Mouse (Mus musculus): ENCODE results near the gene Hist1h2bf. TPM values are rescaled to one million over a fixed set of nuclear protein-coding genes. Genes with fewer than 3 reads are reported as not detected.
"Not testable (repeated sequence)": the region's sequence is repeated elsewhere in the genome, so short reads cannot be mapped to it uniquely, and the experiment has no call there.

Gene Hist1h2bf
- polyA plus RNA-seq, 1 experiment, result 5.7 TPM

DNA sequence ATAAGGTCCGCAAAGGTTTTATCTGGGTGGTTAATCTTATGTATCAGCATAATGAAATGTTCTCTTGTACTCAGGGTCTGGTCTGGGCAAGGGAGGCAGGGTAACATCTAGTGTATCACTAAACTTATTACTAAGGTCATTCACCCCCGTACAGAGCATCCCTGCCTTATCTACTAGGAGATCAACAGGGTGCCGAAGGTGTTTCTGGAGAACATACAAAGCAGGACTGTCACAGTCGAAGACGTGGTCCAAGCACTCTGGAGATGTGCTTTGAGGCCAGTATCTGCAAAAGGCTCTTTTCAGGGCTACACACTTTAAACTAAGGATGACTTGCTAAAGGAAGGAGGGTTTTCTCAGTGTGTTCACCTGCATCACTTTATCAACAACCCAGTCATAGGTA, 27.3 kb downstream of the Hist1h2bf start:
- no peaks in the 10 kb centered on the region for H3K4me1 ChIP-seq (ENCODE audit: control insufficient read depth, insufficient read depth, low read length)
- H3K4me3 ChIP-seq (ENCODE audit: insufficient read depth, low read length), result no peak overlapping the region
- H3K27ac ChIP-seq (ENCODE audit: insufficient read depth, low read length), result no peak overlapping the region
- TF ChIP-seq CTCF (IDR thresholded peaks at IDR 0.05; ENCODE audit: borderline replicate concordance, insufficient read depth, low read length) (no peak), POLR2A (IDR thresholded peaks at IDR 0.05; ENCODE audit: low read depth, low read length) (no peak)

- not testable (repeated sequence) for H3K4me1 ChIP-seq (ENCODE audit: control insufficient read depth, insufficient read depth, low read length)
- Histone ChIP-seq H3K4me3 (ENCODE audit: insufficient read depth, low read length) (peak overlapping the region; percentile 47), H3K27ac (ENCODE audit: insufficient read depth, low read length) (peak overlapping the region; percentile 73)
Measured at GRCm38 (mm10) chr13:23544787-23545120, 29.2 kb downstream of the Hist1h2bf start.

GRCm38 (mm10) chr13:23543965-23544786, 29.8 kb downstream of the Hist1h2bf start, which contains the start of gene Hist1h3f:
Gene Hist1h3f, plus strand, starts transcription at chr13:23544052.
- no peak for TF ChIP-seq CTCF (IDR thresholded peaks at IDR 0.05; ENCODE audit: borderline replicate concordance, insufficient read depth, low read length)
- TF ChIP-seq POLR2A (IDR thresholded peaks at IDR 0.05; ENCODE audit: low read depth, low read length), result peak; percentile 96
- Histone ChIP-seq H3K4me3 (ENCODE audit: insufficient read depth, low read length) (peak within 1 kb of the TSS; percentile 54), H3K27ac (ENCODE audit: insufficient read depth, low read length) (peak within 1 kb of the TSS; percentile 79), H3K4me1 (ENCODE audit: control insufficient read depth, insufficient read depth, low read length) (no peaks in the 10 kb centered on the region)

GRCm38 (mm10) chr13:23542999-23543607, 30.9 kb downstream of the Hist1h2bf start, which contains the start of gene Hist1h2bh:
Gene Hist1h2bh, minus strand, starts transcription at chr13:23543392.
- H3K27ac ChIP-seq (ENCODE audit: insufficient read depth, low read length), result peak within 1 kb of the TSS; percentile 79
- TF ChIP-seq POLR2A (IDR thresholded peaks at IDR 0.05; ENCODE audit: low read depth, low read length), result peak; percentile 95
- H3K4me3 ChIP-seq (ENCODE audit: insufficient read depth, low read length), result peak within 1 kb of the TSS; percentile 54
- H3K4me1 ChIP-seq (ENCODE audit: control insufficient read depth, insufficient read depth, low read length), result not testable (repeated sequence)

GRCm38 (mm10) chr13:23542225-23542980, 31.6 kb downstream of the Hist1h2bf start:
- TF ChIP-seq POLR2A (IDR thresholded peaks at IDR 0.05; ENCODE audit: low read depth, low read length), result peak; percentile 46; the same call in 1 of the 2 replicates
- not testable (repeated sequence) for H3K4me1 ChIP-seq (ENCODE audit: control insufficient read depth, insufficient read depth, low read length)
- peak overlapping the region; percentile 70 for H3K27ac ChIP-seq (ENCODE audit: insufficient read depth, low read length)
- peak overlapping the region; percentile 54 for H3K4me3 ChIP-seq (ENCODE audit: insufficient read depth, low read length)

GRCm38 (mm10) chr13:23541497-23541896, 32.5 kb downstream of the Hist1h2bf start:
- H3K4me1 ChIP-seq (ENCODE audit: control insufficient read depth, insufficient read depth, low read length), result peaks cover 3% of the 10 kb centered on the region
- H3K27ac ChIP-seq (ENCODE audit: insufficient read depth, low read length), result no peak overlapping the region
- no peak for TF ChIP-seq POLR2A (IDR thresholded peaks at IDR 0.05; ENCODE audit: low read depth, low read length)
- H3K4me3 ChIP-seq (ENCODE audit: insufficient read depth, low read length), result no peak overlapping the region

- not testable (repeated sequence) for H3K4me1 ChIP-seq (ENCODE audit: control insufficient read depth, insufficient read depth, low read length)
Measured at GRCm38 (mm10) chr13:23539821-23540220, 34.2 kb downstream of the Hist1h2bf start.

GRCm38 (mm10) chr13:23538249-23538648, 35.7 kb downstream of the Hist1h2bf start:
- peaks cover 3% of the 10 kb centered on the region for H3K4me1 ChIP-seq (ENCODE audit: control insufficient read depth, insufficient read depth, low read length)
- no peak for TF ChIP-seq CTCF (IDR thresholded peaks at IDR 0.05; ENCODE audit: borderline replicate concordance, insufficient read depth, low read length)
- TF ChIP-seq POLR2A (IDR thresholded peaks at IDR 0.05; ENCODE audit: low read depth, low read length), result no peak
- no peak overlapping the region for H3K4me3 ChIP-seq (ENCODE audit: insufficient read depth, low read length)
- H3K27ac ChIP-seq (ENCODE audit: insufficient read depth, low read length), result 0 out of 2 replicates have a peak overlapping the region, but pooled peaks have one; percentile 17

More at GRCm38 (mm10) chr13:23539821-23540220, 34.2 kb downstream of the Hist1h2bf start:
- not testable (repeated sequence) for H3K4me3 ChIP-seq (ENCODE audit: insufficient read depth, low read length); H3K27ac ChIP-seq (ENCODE audit: insufficient read depth, low read length)

DNA sequence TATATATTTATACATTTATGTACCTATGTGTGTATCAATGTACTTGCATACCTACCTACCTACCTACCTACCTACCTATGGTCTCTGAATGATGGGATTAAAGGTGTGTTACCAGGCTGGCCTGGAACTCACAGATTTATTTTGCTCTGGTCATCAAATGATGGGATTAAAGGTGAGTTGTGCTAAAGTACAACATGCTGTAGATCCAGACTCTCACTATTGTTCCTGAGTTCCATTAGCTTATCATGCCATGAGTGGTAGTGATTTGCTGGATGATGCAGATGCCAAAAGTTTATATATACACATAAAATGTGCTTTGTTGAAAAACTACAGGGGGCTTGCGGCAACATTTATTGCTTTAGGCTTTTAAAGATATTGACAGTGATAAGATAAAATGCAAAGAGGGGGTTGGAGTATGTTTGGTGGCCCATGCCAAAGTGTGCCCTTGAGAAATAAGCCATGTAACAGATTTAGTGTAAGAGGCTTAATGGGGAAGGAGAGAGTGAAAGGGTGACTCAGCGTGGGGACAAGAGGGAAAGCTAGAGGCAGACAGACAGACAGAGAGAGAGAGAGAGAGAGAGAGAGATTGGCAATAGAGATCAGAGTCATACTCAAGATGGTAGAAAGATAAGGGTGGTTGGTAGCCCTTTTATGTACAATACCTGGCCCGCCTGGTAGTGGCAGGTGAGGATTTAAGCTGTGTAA, 36.8 kb downstream of the Hist1h2bf start:
- peak overlapping the region; percentile 47 for H3K4me3 ChIP-seq (ENCODE audit: insufficient read depth, low read length)
- peaks cover 3% of the 10 kb centered on the region for H3K4me1 ChIP-seq (ENCODE audit: control insufficient read depth, insufficient read depth, low read length)
- no peak for TF ChIP-seq POLR2A (IDR thresholded peaks at IDR 0.05; ENCODE audit: low read depth, low read length)
- TF ChIP-seq CTCF (IDR thresholded peaks at IDR 0.05; ENCODE audit: borderline replicate concordance, insufficient read depth, low read length), result no peak
- peak overlapping the region; percentile 17; the same call in 1 of the 2 replicates for H3K27ac ChIP-seq (ENCODE audit: insufficient read depth, low read length)
